Mouse (Mus musculus): Measurements from ENCODE around the gene Mpnd.

Gene Mpnd

GRCm38 (mm10) chr17:55976255-55976862 is 29.2 kb upstream of the Mpnd start:
- in situ Hi-C loops (cut with MboI) = no loop called here

- in situ Hi-C loops (cut with MboI) = no loop called here
Measured at GRCm38 (mm10) chr17:55977301-55977700, 28.2 kb upstream of the Mpnd start.

GRCm38 (mm10) chr17:55986030-55986961 is 19.2 kb upstream of the Mpnd start, which contains the start of gene Fsd1:
Gene Fsd1, plus strand, starts transcription at chr17:55986509.
- in situ Hi-C loops (cut with MboI) = no loop called here

- in situ Hi-C loops (cut with MboI) = no loop called here
Measured at GRCm38 (mm10) chr17:55990278-55990898, 15.1 kb upstream of the Mpnd start.

GRCm38 (mm10) chr17:55996007-55996406 is 9.5 kb upstream of the Mpnd start:
- in situ Hi-C loops (cut with MboI) = no loop called here

GRCm38 (mm10) chr17:55999794-56000499 is 5.6 kb upstream of the Mpnd start:
- in situ Hi-C loops (cut with MboI) = no loop called here

- in situ Hi-C loops (cut with MboI) = no loop called here
Measured at GRCm38 (mm10) chr17:56003000-56003399, 2.5 kb upstream of the Mpnd start.

GRCm38 (mm10) chr17:56006956-56007355 is 1.4 kb downstream of the Mpnd start:
- in situ Hi-C loops (cut with MboI) = no loop called here

GRCm38 (mm10) chr17:56007444-56008355 is 2.2 kb downstream of the Mpnd start:
- in situ Hi-C loops (cut with MboI) = no loop called here

- in situ Hi-C loops (cut with MboI) = no loop called here
Measured at GRCm38 (mm10) chr17:56008356-56009087, 3.0 kb downstream of the Mpnd start.

- in situ Hi-C loops (cut with MboI) = no loop called here
Measured at GRCm38 (mm10) chr17:56009088-56009961, 3.8 kb downstream of the Mpnd start.

GRCm38 (mm10) chr17:56009962-56010240 is 4.4 kb downstream of the Mpnd start:
- in situ Hi-C loops (cut with MboI) = no loop called here

GRCm38 (mm10) chr17:56010255-56010654 is 4.7 kb downstream of the Mpnd start:
- in situ Hi-C loops (cut with MboI) = no loop called here

- in situ Hi-C loops (cut with MboI) = no loop called here
Measured at GRCm38 (mm10) chr17:56010681-56011080, 5.2 kb downstream of the Mpnd start.

GRCm38 (mm10) chr17:56011441-56011840 is 5.9 kb downstream of the Mpnd start:
- in situ Hi-C loops (cut with MboI) = no loop called here

- in situ Hi-C loops (cut with MboI) = no loop called here
Measured at GRCm38 (mm10) chr17:56015293-56015692, 9.8 kb downstream of the Mpnd start.

GRCm38 (mm10) chr17:56016382-56016781 is 10.9 kb downstream of the Mpnd start:
- in situ Hi-C loops (cut with MboI) = no loop called here

- in situ Hi-C loops (cut with MboI) = no loop called here
Measured at GRCm38 (mm10) chr17:56016793-56017785, 11.6 kb downstream of the Mpnd start.

All from mature B cell (primary cell).